Mouse (Mus musculus) telencephalon, adult 2 months (tissue): ENCODE measurements around the gene Tmem141.

Experiments used
- DNase-seq: peaks from one replicate; pipeline ENCODE4 v3.0.0-alpha.2; 2011; ENCODE audit warnings: low read depth, low spot score

Gene Tmem141

GRCm38 (mm10) chr2:25621229-25622200, at the start of gene Tmem141:
Gene Tmem141 (minus strand): TSS chr2:25622005.
- DNase-seq: peak; percentile 77

- DNase-seq: no peak
These were observed 44.7 kb upstream of the Tmem141 start for GRCm38 (mm10) chr2:25666516-25666915.

- no peak for DNase-seq
These were observed 42.3 kb upstream of the Tmem141 start for GRCm38 (mm10) chr2:25664125-25664524.

- no peak for DNase-seq
These were observed 41.7 kb upstream of the Tmem141 start for GRCm38 (mm10) chr2:25663511-25663910.

GRCm38 (mm10) chr2:25661245-25661970, 39.6 kb upstream of the Tmem141 start:
- DNase-seq: no peak

GRCm38 (mm10) chr2:25660279-25660678, 38.5 kb upstream of the Tmem141 start:
- DNase-seq: no peak

- no peak for DNase-seq
These were observed 35.8 kb upstream of the Tmem141 start, which contains the start of gene Lcn5 for GRCm38 (mm10) chr2:25657652-25658051. Gene Lcn5 (plus strand): TSS chr2:25657952.

- no peak for DNase-seq
These were observed 35.4 kb upstream of the Tmem141 start for GRCm38 (mm10) chr2:25657246-25657645.

GRCm38 (mm10) chr2:25656691-25657090, 34.9 kb upstream of the Tmem141 start:
- DNase-seq: no peak

- DNase-seq: no peak
These were observed 32.7 kb upstream of the Tmem141 start for GRCm38 (mm10) chr2:25654502-25654901.

GRCm38 (mm10) chr2:25652902-25653301, 31.1 kb upstream of the Tmem141 start, which contains the start of gene Lcn8:
Gene Lcn8 (plus strand): TSS chr2:25653120.
- DNase-seq: no peak

- no peak for DNase-seq
These were observed 18.1 kb upstream of the Tmem141 start for GRCm38 (mm10) chr2:25639890-25640289.

- no peak for DNase-seq
These were observed 12.2 kb upstream of the Tmem141 start for GRCm38 (mm10) chr2:25634046-25634445.

GRCm38 (mm10) chr2:25633616-25634015, 11.8 kb upstream of the Tmem141 start:
- no peak for DNase-seq

- no peak for DNase-seq
These were observed 6.9 kb upstream of the Tmem141 start for GRCm38 (mm10) chr2:25628738-25629137.

- no peak for DNase-seq
These were observed 6.0 kb upstream of the Tmem141 start, which contains the start of gene Fcna for GRCm38 (mm10) chr2:25627811-25628210. Gene Fcna (minus strand): TSS chr2:25628030.

GRCm38 (mm10) chr2:25625986-25626385, 4.2 kb upstream of the Tmem141 start:
- DNase-seq: no peak

GRCm38 (mm10) chr2:25620852-25621228, 965 bp downstream of the Tmem141 start:
- DNase-seq: no peak

- DNase-seq: no peak
These were observed 1.4 kb downstream of the Tmem141 start for GRCm38 (mm10) chr2:25620386-25620785.

- DNase-seq: no peak
These were observed 4.2 kb downstream of the Tmem141 start, which contains the start of gene Ccdc183 for GRCm38 (mm10) chr2:25617578-25617977. Gene Ccdc183 (minus strand): TSS chr2:25617678.

GRCm38 (mm10) chr2:25616398-25616797, 5.4 kb downstream of the Tmem141 start:
- no peak for DNase-seq

- no peak for DNase-seq
These were observed 13.1 kb downstream of the Tmem141 start for GRCm38 (mm10) chr2:25608671-25609070.
